Mouse (Mus musculus): ENCODE measurements at regions not wholly inside any gene's neighbourhood (a gene's known extent, or its start where the extent isn't known, plus 50 kb on each side); places are given as distances from the start of the nearest gene placed in this dataset.

GRCm38 (mm10) chr3:159689743-159690142 is 90.8 kb downstream of the Rpe65 start:
- no peak for DNase-seq

- DNase-seq = peak; percentile 25
Measured at GRCm38 (mm10) chr3:159724340-159725119, 114.9 kb upstream of the Wls start.

GRCm38 (mm10) chr3:159732201-159732600 is 107.3 kb upstream of the Wls start:
- no peak for DNase-seq

GRCm38 (mm10) chr3:159733141-159733540 is 106.3 kb upstream of the Wls start:
- no peak for DNase-seq

GRCm38 (mm10) chr3:159734547-159734946 is 104.9 kb upstream of the Wls start:
- no peak for DNase-seq

GRCm38 (mm10) chr3:159736070-159736469 is 103.4 kb upstream of the Wls start:
- no peak for DNase-seq

- no peak for DNase-seq
Measured at GRCm38 (mm10) chr3:159740600-159741279, 98.7 kb upstream of the Wls start.

- DNase-seq = no peak
Measured at GRCm38 (mm10) chr3:159741816-159742215, 97.7 kb upstream of the Wls start.

- DNase-seq = no peak
Measured at GRCm38 (mm10) chr3:159759740-159760139, 79.7 kb upstream of the Wls start.

- no peak for DNase-seq
Measured at GRCm38 (mm10) chr3:159760293-159760692, 79.2 kb upstream of the Wls start.

GRCm38 (mm10) chr3:159760949-159761348 is 78.5 kb upstream of the Wls start:
- DNase-seq = no peak

GRCm38 (mm10) chr3:159782222-159782844 is 57.1 kb upstream of the Wls start:
- no peak for DNase-seq

- no peak for DNase-seq
Measured at GRCm38 (mm10) chr3:159787776-159788175, 51.7 kb upstream of the Wls start.
